In the genomic region with DNA sequence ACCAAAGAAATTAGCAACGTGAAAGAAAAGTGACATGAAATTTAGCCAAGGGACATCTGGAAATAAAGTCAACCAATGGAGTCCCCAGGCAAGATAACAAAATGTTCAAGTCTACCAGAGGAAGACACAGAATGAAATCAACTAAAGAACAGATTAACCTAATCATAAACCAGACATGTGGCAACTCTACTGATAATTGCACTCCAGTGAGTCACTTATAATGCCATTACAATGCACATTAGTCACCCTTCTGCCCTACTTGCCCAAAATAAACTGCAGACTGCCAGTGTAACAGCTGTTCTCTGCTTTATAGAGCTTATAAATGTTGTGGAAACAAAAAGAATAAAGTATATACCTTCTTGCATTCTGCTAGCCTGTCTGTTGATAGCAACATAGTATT, we compare ENCODE assay signal across 21 mouse cellular contexts.
DNase-seq lines count a peak whose midpoint lies in the region; ATAC-seq and TF ChIP-seq lines count a peak whose summit lies in the region.
"Had no signal": no experiment of that assay in that cellular context is flagged by ENCODE, and none has a peak within 500 bp of the region (broad histone marks: within the 10 kb centered on the region; RNA-seq: fewer than 3 reads in every experiment).

No protein-coding gene starts in this region.

- no peak for TF ChIP-seq CTCF in midbrain, postnatal 0 days (IDR thresholded peaks at IDR 0.05)

- no peaks in the 10 kb centered on the region for H3K27me3 ChIP-seq in hindbrain, embryonic 16.5 days (replicated peaks; ENCODE audit: control insufficient read depth, insufficient read depth, low read length)
- no peaks in the 10 kb centered on the region for H3K27me3 ChIP-seq in hindbrain, embryonic 10.5 days (ENCODE audit: insufficient read depth, poor library complexity, severe bottlenecking)
- H3K27me3 ChIP-seq in midbrain, postnatal 0 days (ENCODE audit: insufficient read depth, low read length) = no peaks in the 10 kb centered on the region
- H3K27me3 ChIP-seq in midbrain, embryonic 10.5 days (ENCODE audit: low read depth, poor library complexity, severe bottlenecking) = no peaks in the 10 kb centered on the region
- H3K27me3 ChIP-seq: CH12.LX; embryonic facial prominence, embryonic 13.5 days; forebrain, embryonic 13.5 days; heart, embryonic 13.5 days; hindbrain, embryonic 13.5 days had no signal

- no peak overlapping the region for H3K9ac ChIP-seq in hindbrain, embryonic 16.5 days (ENCODE audit: low read depth, low read length)
- H3K9ac ChIP-seq in midbrain, postnatal 0 days (replicated peaks; ENCODE audit: low read length, poor library complexity, severe bottlenecking) = no peak overlapping the region
- H3K9ac ChIP-seq: embryonic facial prominence, embryonic 13.5 days; forebrain, embryonic 13.5 days; forebrain, postnatal 0 days; heart, embryonic 13.5 days; hindbrain, embryonic 13.5 days had no signal

- H3K36me3 ChIP-seq in hindbrain, embryonic 16.5 days (ENCODE audit: control insufficient read depth, insufficient read depth, low read length) = no peaks in the 10 kb centered on the region
- H3K36me3 ChIP-seq in hindbrain, embryonic 10.5 days = no peaks in the 10 kb centered on the region
- no peaks in the 10 kb centered on the region for H3K36me3 ChIP-seq in midbrain, postnatal 0 days (ENCODE audit: insufficient read depth, low read length)
- H3K36me3 ChIP-seq in midbrain, embryonic 10.5 days = no peaks in the 10 kb centered on the region
- H3K36me3 ChIP-seq: embryonic facial prominence, embryonic 13.5 days; heart, embryonic 13.5 days; hindbrain, embryonic 13.5 days had no signal

- H3K4me1 ChIP-seq in hindbrain, embryonic 16.5 days (ENCODE audit: control insufficient read depth, insufficient read depth, low read depth, low read length) = no peaks in the 10 kb centered on the region
- no peaks in the 10 kb centered on the region for H3K4me1 ChIP-seq in hindbrain, embryonic 10.5 days (replicated peaks)
- H3K4me1 ChIP-seq in midbrain, postnatal 0 days (ENCODE audit: insufficient read depth, low read length) = no peaks in the 10 kb centered on the region
- H3K4me1 ChIP-seq in midbrain, embryonic 10.5 days = no peaks in the 10 kb centered on the region
- H3K4me1 ChIP-seq: embryonic facial prominence, embryonic 13.5 days; forebrain, embryonic 13.5 days; heart, embryonic 13.5 days; hindbrain, embryonic 13.5 days had no signal

- ATAC-seq in hindbrain, embryonic 16.5 days = peak; percentile 40; the same call in 1 of the 2 replicates
- ATAC-seq in midbrain, postnatal 0 days (ENCODE audit: low FRiP score) = no peak
- ATAC-seq: forebrain, embryonic 13.5 days; forebrain, postnatal 0 days had no signal

- 63% methylated on average over 1 of the region's 1 CpGs for WGBS in hindbrain, embryonic 16.5 days
- WGBS in hindbrain, embryonic 10.5 days = 67% methylated on average over 1 of the region's 1 CpGs
- 39% methylated on average over 1 of the region's 1 CpGs for WGBS in midbrain, postnatal 0 days
- WGBS in midbrain, embryonic 10.5 days = 87% methylated on average over 1 of the region's 1 CpGs

- H3K4me3 ChIP-seq in hindbrain, embryonic 16.5 days (ENCODE audit: low read length) = no peak overlapping the region
- H3K4me3 ChIP-seq in hindbrain, embryonic 10.5 days = no peak overlapping the region
- no peak overlapping the region for H3K4me3 ChIP-seq in midbrain, postnatal 0 days (ENCODE audit: low read depth, low read length)
- no peak overlapping the region for H3K4me3 ChIP-seq in midbrain, embryonic 10.5 days
- H3K4me3 ChIP-seq: embryonic facial prominence, embryonic 13.5 days; forebrain, embryonic 13.5 days; heart, embryonic 13.5 days; hindbrain, embryonic 13.5 days had no signal

- no peak for DNase-seq in hindbrain, embryonic 10.5 days (ENCODE audit: low spot score)
- DNase-seq in midbrain, postnatal 0 days (ENCODE audit: low spot score) = peak; percentile 7
- no peak for DNase-seq in midbrain, embryonic 10.5 days (ENCODE audit: low spot score)
- peak; percentile 54 for DNase-seq in Muller cell, postnatal 12 days (ENCODE audit: inconsistent ontology term)
- DNase-seq in retina, embryonic 14.5 days (ENCODE audit: low spot score) = peak; percentile 2
- DNase-seq in ovary, postnatal 14 days (ENCODE audit: low spot score) = no peak
- no peak for DNase-seq in kidney, adult 18-20 months
- DNase-seq: adrenal gland, adult 8-10 months; cerebellum, adult 11-12 months; cerebellum, adult 9-10 months; cerebellum, postnatal 36 days; forebrain, postnatal 0 days; gastrocnemius, postnatal 14 days; heart, adult 11 months; heart, postnatal 36 days had no signal

- H3K4me2 ChIP-seq in hindbrain, embryonic 16.5 days (ENCODE audit: low read length) = no peak overlapping the region
- H3K4me2 ChIP-seq in midbrain, postnatal 0 days (ENCODE audit: low read depth, low read length, poor library complexity, severe bottlenecking) = no peak overlapping the region
- H3K4me2 ChIP-seq: embryonic facial prominence, embryonic 13.5 days; forebrain, embryonic 13.5 days; heart, embryonic 13.5 days; hindbrain, embryonic 13.5 days had no signal

- H3K27ac ChIP-seq in hindbrain, embryonic 16.5 days (ENCODE audit: low read depth, low read length) = no peak overlapping the region
- no peak overlapping the region for H3K27ac ChIP-seq in hindbrain, embryonic 10.5 days
- no peak overlapping the region for H3K27ac ChIP-seq in midbrain, postnatal 0 days (ENCODE audit: low read depth, low read length)
- H3K27ac ChIP-seq in midbrain, embryonic 10.5 days (replicated peaks) = no peak overlapping the region
- H3K27ac ChIP-seq: embryonic facial prominence, embryonic 13.5 days; forebrain, embryonic 13.5 days; heart, embryonic 13.5 days; hindbrain, embryonic 13.5 days had no signal

- H3K9me3 ChIP-seq in hindbrain, embryonic 16.5 days (ENCODE audit: control insufficient read depth, low read length) = no peaks in the 10 kb centered on the region
- no peaks in the 10 kb centered on the region for H3K9me3 ChIP-seq in hindbrain, embryonic 10.5 days
- no peaks in the 10 kb centered on the region for H3K9me3 ChIP-seq in midbrain, postnatal 0 days (ENCODE audit: low read length)
- H3K9me3 ChIP-seq in midbrain, embryonic 10.5 days (replicated peaks) = no peaks in the 10 kb centered on the region
- H3K9me3 ChIP-seq: embryonic facial prominence, embryonic 13.5 days; forebrain, embryonic 13.5 days; heart, embryonic 13.5 days; hindbrain, embryonic 13.5 days had no signal

Comparison
In these comparisons a context has a peak if more than half of its experiments do, and no peak if none do; other contexts are left out.
1. DNase-seq: peak in midbrain, postnatal 0 days (single experiment), Muller cell, postnatal 12 days (single experiment) and retina, embryonic 14.5 days (single experiment); none in hindbrain, embryonic 10.5 days (single experiment), midbrain, embryonic 10.5 days (single experiment), ovary, postnatal 14 days (single experiment) and kidney, adult 18-20 months (single experiment).